Mouse (Mus musculus): ENCODE measurements around the gene Spag9.

GRCm38 (mm10) chr11:94168238-94168637 lies 172.3 kb downstream of the Spag9 start:
- TF ChIP-seq USF1 (IDR thresholded peaks at IDR 0.05; ENCODE audit: low read depth) (no peak), CTCF (IDR thresholded peaks at IDR 0.05; ENCODE audit: control insufficient read depth, insufficient read depth, insufficient read length) (no peak), MAX (IDR thresholded peaks at IDR 0.05) (no peak), CEBPB (IDR thresholded peaks at IDR 0.05; ENCODE audit: low read depth) (no peak), MYOD1 (IDR thresholded peaks at IDR 0.05; ENCODE audit: control insufficient read depth, insufficient read length, low read depth) (no peak)
